Mouse (Mus musculus): ENCODE measurements around the gene Arsj.

- TF ChIP-seq CTCF (IDR thresholded peaks at IDR 0.05; ENCODE audit: control insufficient read depth, insufficient read depth, insufficient read length), result no peak
- no peak for TF ChIP-seq MAX (IDR thresholded peaks at IDR 0.05)
- TF ChIP-seq USF1 (IDR thresholded peaks at IDR 0.05; ENCODE audit: low read depth), result no peak
Observed at GRCm38 (mm10) chr3:126379252-126379651, 15.8 kb downstream of the Arsj start.
